Mouse (Mus musculus) hindbrain, embryonic 11.5 days (tissue): ENCODE results near the gene Gm12887. TPM values are rescaled to one million over a fixed set of nuclear protein-coding genes. Genes with fewer than 3 reads are reported as not detected.

Experiments
- ATAC-seq: fragments of 200-750 bp; cut with Nextera tagmentation; 2 replicates; pipeline ENCODE4 v1.8.0; 2017; ENCODE audit warnings: mild to moderate bottlenecking, moderate TSS enrichment, moderate library complexity; ENCODE audit not compliant: low FRiP score
- DNase-seq: peaks from one replicate; pipeline ENCODE4 v3.0.0-alpha.2; 2015; ENCODE audit warnings: low spot score
- H3K27ac ChIP-seq: fragments of 300-500 bp; sonication (generic); 2 replicates; pipeline ENCODE4 v1.5.1; 2014; ENCODE audit warnings: mild to moderate bottlenecking, low read depth, low read length
- H3K27me3 ChIP-seq: fragments of 300-500 bp; sonication (generic); 2 replicates; pipeline ENCODE4 v1.6.1; 2014; ENCODE audit warnings: mild to moderate bottlenecking, low read length, moderate library complexity, mixed read lengths; ENCODE audit not compliant: control insufficient read depth, insufficient read depth
- H3K36me3 ChIP-seq: fragments of 300-500 bp; sonication (generic); 2 replicates; pipeline ENCODE4 v1.6.1; 2014; ENCODE audit warnings: mild to moderate bottlenecking, low read length, moderate library complexity, mixed read lengths; ENCODE audit not compliant: control insufficient read depth, insufficient read depth
- H3K4me1 ChIP-seq: fragments of 300-500 bp; sonication (generic); replicated peaks from 2 replicates; pipeline ENCODE4 v1.6.1; 2014; ENCODE audit warnings: low read length, mixed read lengths; ENCODE audit not compliant: control insufficient read depth, insufficient read depth
- H3K4me2 ChIP-seq: fragments of 300-500 bp; sonication (generic); replicated peaks from 2 replicates; pipeline ENCODE4 v1.6.1; 2014; ENCODE audit warnings: mild to moderate bottlenecking, low read depth, low read length
- H3K4me3 ChIP-seq: fragments of 300-500 bp; sonication (generic); 2 replicates; pipeline ENCODE4 v1.5.1; 2014; ENCODE audit warnings: low read depth, low read length
- H3K9ac ChIP-seq: fragments of 300-500 bp; sonication (generic); 2 replicates; pipeline ENCODE4 v1.6.1; 2014; ENCODE audit warnings: low read depth, low read length
- H3K9me3 ChIP-seq: fragments of 300-500 bp; sonication (generic); 2 replicates; pipeline ENCODE4 v1.6.1; 2016; ENCODE audit warnings: low read length; ENCODE audit not compliant: control insufficient read depth
- WGBS: fragments of 180-500 bp; shearing (Covaris S2); extraction: QIAGEN DNeasy Blood & Tissue Kit; methylation state at CpG from one replicate; pipeline ENCODE4 v1.1.7; 2014; 5-methylcytosine and 5-hydroxymethylcytosine counted together
- polyA plus RNA-seq: library from polyadenylated mRNA; unstranded; fragments of >200 nt; fragmentation: Nextera tagmentation; extraction: Ambion mirVana; gene quantifications from 2 replicates; pipeline ENCODE4 v1.2.1, GENCODE M21; 2014

The Gm12887 gene
- polyA plus RNA-seq = not detected in 2 replicates

DNA sequence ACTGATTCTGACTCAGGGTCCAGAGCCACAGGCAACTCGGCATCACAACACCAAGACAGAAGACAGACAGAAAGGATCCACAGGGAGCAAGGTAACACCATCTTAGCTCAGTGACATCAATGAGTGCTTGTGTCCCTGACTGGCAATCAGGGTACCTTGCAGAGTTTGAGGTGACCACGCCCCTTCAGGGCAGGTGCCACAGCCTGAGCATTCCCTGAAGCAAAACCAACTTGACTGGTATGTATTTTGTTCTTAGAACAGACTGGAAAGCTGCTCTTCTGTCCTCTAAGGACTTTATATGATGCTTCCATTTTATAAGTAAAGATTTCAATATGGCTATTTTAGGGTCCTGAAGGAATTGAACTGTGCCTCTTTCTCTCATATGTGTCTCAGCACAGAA is at the start of gene Gm12887:
Gene Gm12887, minus strand, starts transcription at position 101 of the 400 bp plus-strand sequence.
- no peak within 1 kb of the TSS for H3K27ac ChIP-seq
- no peaks in the 10 kb centered on the region for H3K4me1 ChIP-seq
- ATAC-seq (no peak), DNase-seq (no peak)
- H3K27me3 ChIP-seq = no peaks in the 10 kb centered on the region
- peaks cover 2% of the 10 kb centered on the region for H3K9me3 ChIP-seq
- H3K9ac ChIP-seq = no peak within 1 kb of the TSS
- H3K4me3 ChIP-seq = no peak within 1 kb of the TSS
- 35% methylated on average over 2 of the region's 2 CpGs for WGBS
- H3K4me2 ChIP-seq = no peak within 1 kb of the TSS
- H3K36me3 ChIP-seq = no peaks in the 10 kb centered on the region

DNA sequence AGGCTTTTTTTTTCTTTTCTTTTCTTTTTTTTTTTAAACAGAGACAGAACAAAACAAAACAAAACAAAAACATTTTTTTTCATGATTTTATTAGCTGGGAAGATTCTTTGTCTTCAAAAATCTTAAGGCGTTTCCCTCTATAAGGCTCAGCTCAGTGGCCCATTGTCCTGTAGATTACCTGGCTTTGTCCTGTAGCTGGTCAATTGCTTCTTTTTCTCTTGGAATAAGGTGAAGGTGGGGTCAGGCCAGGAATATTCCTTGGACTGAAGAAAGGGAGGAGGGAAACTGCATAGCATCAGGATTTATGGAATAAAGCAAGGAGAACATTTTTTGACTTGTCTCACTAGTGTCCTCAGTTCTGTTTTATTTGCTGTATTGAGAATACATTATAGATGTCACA is 35.1 kb upstream of the Gm12887 start:
- Histone ChIP-seq H3K4me2 (no peak overlapping the region), H3K9me3 (0 out of 2 replicates have a peak, but pooled peaks cover 7% of the 10 kb centered on the region), H3K4me1 (no peaks in the 10 kb centered on the region), H3K9ac (no peak overlapping the region), H3K36me3 (no peaks in the 10 kb centered on the region), H3K4me3 (no peak overlapping the region), H3K27me3 (no peaks in the 10 kb centered on the region), H3K27ac (no peak overlapping the region)
- WGBS = 78% methylated on average over 1 of the region's 1 CpGs
- no peak for DNase-seq
- no peak for ATAC-seq

Other genes with a start within 250 kb of the Gm12887 start
- gene Gm12886, start 199.0 kb downstream of the Gm12887 start, polyA plus RNA-seq = not detected in 2 replicates